Mouse (Mus musculus) adrenal gland, postnatal 14 days (tissue): ENCODE data around the gene Btbd9. TPM values are rescaled to one million over a fixed set of nuclear protein-coding genes. Genes with fewer than 3 reads are reported as not detected.

Source experiments
- DNase-seq: peaks from one replicate; pipeline ENCODE4 v3.0.0; 2021; ENCODE audit warnings: mixed read lengths
- total RNA-seq: library from RNA; stranded (reverse); gene quantifications from 2 replicates; pipeline ENCODE4 v1.2.3, GENCODE M21; 2021

Btbd9 gene
- total RNA-seq, 1 experiment from 2014 or later: 36.9 TPM

- no peak for DNase-seq
Observed at GRCm38 (mm10) chr17:30481766-30482165, 94.5 kb downstream of the Btbd9 start.

GRCm38 (mm10) chr17:30481341-30481740 is 94.9 kb downstream of the Btbd9 start:
- no peak for DNase-seq

- no peak for DNase-seq
Observed at GRCm38 (mm10) chr17:30480381-30480780, 95.9 kb downstream of the Btbd9 start.

GRCm38 (mm10) chr17:30478181-30478580 is 98.1 kb downstream of the Btbd9 start:
- DNase-seq: no peak

GRCm38 (mm10) chr17:30474561-30474960 is 101.7 kb downstream of the Btbd9 start:
- no peak for DNase-seq

- DNase-seq: no peak
Observed at GRCm38 (mm10) chr17:30472776-30473175, 103.5 kb downstream of the Btbd9 start.

GRCm38 (mm10) chr17:30471512-30471911 is 104.8 kb downstream of the Btbd9 start:
- DNase-seq: no peak

GRCm38 (mm10) chr17:30470790-30471189 is 105.5 kb downstream of the Btbd9 start:
- DNase-seq: peak; percentile 54

GRCm38 (mm10) chr17:30470286-30470685 is 106.0 kb downstream of the Btbd9 start:
- DNase-seq: no peak

- DNase-seq: no peak
Observed at GRCm38 (mm10) chr17:30469511-30470076, 106.7 kb downstream of the Btbd9 start.

- DNase-seq: no peak
Observed at GRCm38 (mm10) chr17:30468368-30468767, 107.9 kb downstream of the Btbd9 start.

GRCm38 (mm10) chr17:30467566-30468213 is 108.6 kb downstream of the Btbd9 start:
- no peak for DNase-seq

- DNase-seq: no peak
Observed at GRCm38 (mm10) chr17:30465060-30465762, 111.1 kb downstream of the Btbd9 start.

GRCm38 (mm10) chr17:30464240-30464745 is 112.0 kb downstream of the Btbd9 start:
- no peak for DNase-seq

- no peak for DNase-seq
Observed at GRCm38 (mm10) chr17:30460727-30461349, 115.5 kb downstream of the Btbd9 start.

GRCm38 (mm10) chr17:30459706-30460105 is 116.6 kb downstream of the Btbd9 start:
- DNase-seq: no peak

- DNase-seq: no peak
Observed at GRCm38 (mm10) chr17:30458926-30459325, 117.4 kb downstream of the Btbd9 start.

GRCm38 (mm10) chr17:30458301-30458700 is 118.0 kb downstream of the Btbd9 start:
- peak; percentile 62 for DNase-seq

- DNase-seq: no peak
Observed at GRCm38 (mm10) chr17:30457486-30457885, 118.8 kb downstream of the Btbd9 start.

- DNase-seq: no peak
Observed at GRCm38 (mm10) chr17:30456293-30456692, 120.0 kb downstream of the Btbd9 start.

GRCm38 (mm10) chr17:30454862-30455243 is 121.4 kb downstream of the Btbd9 start:
- DNase-seq: peak; percentile 88

GRCm38 (mm10) chr17:30454155-30454861 is 122.0 kb downstream of the Btbd9 start:
- no peak for DNase-seq
